Mouse (Mus musculus) splenic B cell, adult 2 months (primary cell): Measurements from ENCODE around the gene Gm20388.
A peak's percentile ranks its signal among the peaks of the same experiment; 100 is the strongest.
"Not testable (repeated sequence)": the region's sequence is repeated elsewhere in the genome, so short reads cannot be mapped to it uniquely, and the experiment has no call there.

Source experiments
- DNase-seq: peaks from one replicate; pipeline ENCODE4 v3.0.0-alpha.2; 2011; ENCODE audit warnings: low read depth, low spot score
- H3K27me3 ChIP-seq: 2 replicates; pipeline ENCODE4 v1.6.1; 2012; ENCODE audit warnings: mild to moderate bottlenecking, low read length, moderate library complexity, mixed read lengths; ENCODE audit not compliant: control insufficient read depth, poor library complexity, insufficient read depth, severe bottlenecking
- H3K36me3 ChIP-seq: 2 replicates; pipeline ENCODE4 v1.6.1; 2012; ENCODE audit warnings: mild to moderate bottlenecking, low read length, moderate library complexity, mixed read lengths; ENCODE audit not compliant: control insufficient read depth, poor library complexity, insufficient read depth, severe bottlenecking

The Gm20388 gene

DNA sequence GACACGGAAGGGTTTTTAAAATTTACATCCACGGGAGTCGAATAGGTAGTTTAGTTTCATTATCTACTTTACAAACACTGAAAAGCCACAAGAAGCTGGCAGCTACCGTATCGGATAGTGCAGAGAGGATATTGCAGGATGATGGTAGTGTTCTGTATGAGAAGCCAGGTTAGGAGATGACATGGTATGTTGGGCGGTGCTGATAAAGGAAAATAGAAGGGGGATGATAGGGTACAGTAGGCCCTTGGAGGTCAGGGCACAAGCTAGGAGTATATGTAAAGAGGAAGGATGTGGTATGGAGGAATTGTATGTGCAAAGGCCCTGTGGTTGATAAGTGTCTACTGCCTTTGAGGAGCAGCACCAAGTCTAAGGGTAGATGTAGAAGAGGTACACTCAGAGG lies 3543.9 kb downstream of the Gm20388 start:
- no peaks in the 10 kb centered on the region for H3K27me3 ChIP-seq
- H3K36me3 ChIP-seq: no peaks in the 10 kb centered on the region; the same call in 1 of the 2 replicates
- DNase-seq: no peak

DNA sequence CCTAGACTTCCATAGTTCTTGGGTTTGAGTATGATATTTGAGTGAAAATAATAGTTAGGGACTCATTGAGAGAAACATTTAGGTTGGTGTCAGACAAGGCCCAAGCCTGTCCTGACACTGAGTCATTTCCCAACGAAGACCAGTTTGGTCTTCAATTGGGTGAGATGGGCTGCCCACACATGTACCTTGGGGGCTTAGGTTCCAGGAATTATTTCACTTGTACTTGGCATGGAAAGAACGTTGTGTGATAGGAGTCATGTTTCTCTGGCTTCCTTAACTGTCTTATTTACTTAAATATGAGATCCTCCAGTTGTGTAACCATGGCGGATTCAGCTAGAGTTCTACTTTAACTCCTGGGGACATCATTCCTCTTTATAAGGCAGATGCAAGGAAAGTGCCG lies 3553.0 kb downstream of the Gm20388 start:
- no peaks in the 10 kb centered on the region for H3K27me3 ChIP-seq
- H3K36me3 ChIP-seq: no peaks in the 10 kb centered on the region; the same call in 1 of the 2 replicates
- DNase-seq: no peak

DNA sequence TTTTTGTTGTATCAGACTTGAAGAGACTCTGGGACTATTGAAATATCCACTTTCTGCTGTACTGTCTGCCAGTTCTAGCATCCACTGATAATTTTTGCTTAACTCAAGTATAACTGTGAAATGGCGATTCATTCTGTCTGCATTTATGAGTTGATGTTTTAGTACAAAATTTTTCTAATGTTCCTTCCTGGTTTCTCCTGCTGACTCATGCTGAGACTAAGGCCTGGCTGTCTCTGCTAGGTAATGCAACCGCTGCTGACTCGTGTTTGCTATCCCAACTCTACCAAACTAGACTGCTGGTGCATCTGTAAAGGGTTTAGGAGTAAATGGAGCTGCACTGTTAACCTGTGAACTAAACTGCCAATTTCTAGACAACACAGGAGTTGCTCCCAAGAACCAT lies 3556.8 kb downstream of the Gm20388 start:
- Histone ChIP-seq H3K36me3 (no peaks in the 10 kb centered on the region), H3K27me3 (no peaks in the 10 kb centered on the region)
- DNase-seq: no peak

DNA sequence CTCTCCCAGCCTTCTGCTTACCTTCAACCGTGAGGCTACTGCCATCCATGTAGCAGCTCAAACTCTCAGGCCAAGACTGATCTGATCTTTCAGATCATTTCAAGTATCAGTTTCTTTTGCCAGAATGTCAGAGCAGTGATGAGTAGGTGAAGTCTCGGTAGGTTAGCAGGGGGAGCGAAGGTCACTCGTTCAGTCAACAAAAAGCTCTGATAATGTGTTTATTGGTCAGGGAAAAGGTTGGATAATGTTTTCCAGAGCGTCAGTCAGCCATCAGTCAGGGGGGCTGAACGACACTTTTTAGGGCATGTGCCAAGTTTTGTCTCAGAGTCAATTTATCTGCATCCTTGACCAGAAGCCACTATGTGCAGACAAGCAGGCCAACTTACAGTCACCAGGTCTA lies 3562.3 kb downstream of the Gm20388 start:
- DNase-seq, H3K27me3 ChIP-seq, H3K36me3 ChIP-seq: not testable (repeated sequence)

DNA sequence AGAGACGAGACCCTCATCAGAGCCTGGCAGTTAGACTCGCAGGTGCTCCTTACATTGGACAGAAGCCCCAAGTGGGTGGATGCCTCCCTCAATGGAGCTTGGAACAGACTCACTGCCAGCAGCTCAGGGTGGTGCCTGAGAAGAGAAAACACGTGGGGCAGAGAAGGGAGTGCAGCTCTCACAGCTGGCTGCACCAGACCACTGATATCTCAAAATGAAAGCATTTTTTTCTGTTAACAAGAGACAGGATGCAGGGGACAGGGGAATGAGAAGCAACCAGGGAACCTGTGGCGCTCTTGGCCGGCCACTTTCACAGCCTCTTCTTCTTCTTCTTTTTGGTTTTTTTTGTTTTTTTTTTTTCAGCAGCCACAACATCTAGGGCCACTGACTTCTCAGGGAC lies 3563.9 kb downstream of the Gm20388 start:
- peak; percentile 8 for DNase-seq
- not testable (repeated sequence) for H3K36me3 ChIP-seq

DNA sequence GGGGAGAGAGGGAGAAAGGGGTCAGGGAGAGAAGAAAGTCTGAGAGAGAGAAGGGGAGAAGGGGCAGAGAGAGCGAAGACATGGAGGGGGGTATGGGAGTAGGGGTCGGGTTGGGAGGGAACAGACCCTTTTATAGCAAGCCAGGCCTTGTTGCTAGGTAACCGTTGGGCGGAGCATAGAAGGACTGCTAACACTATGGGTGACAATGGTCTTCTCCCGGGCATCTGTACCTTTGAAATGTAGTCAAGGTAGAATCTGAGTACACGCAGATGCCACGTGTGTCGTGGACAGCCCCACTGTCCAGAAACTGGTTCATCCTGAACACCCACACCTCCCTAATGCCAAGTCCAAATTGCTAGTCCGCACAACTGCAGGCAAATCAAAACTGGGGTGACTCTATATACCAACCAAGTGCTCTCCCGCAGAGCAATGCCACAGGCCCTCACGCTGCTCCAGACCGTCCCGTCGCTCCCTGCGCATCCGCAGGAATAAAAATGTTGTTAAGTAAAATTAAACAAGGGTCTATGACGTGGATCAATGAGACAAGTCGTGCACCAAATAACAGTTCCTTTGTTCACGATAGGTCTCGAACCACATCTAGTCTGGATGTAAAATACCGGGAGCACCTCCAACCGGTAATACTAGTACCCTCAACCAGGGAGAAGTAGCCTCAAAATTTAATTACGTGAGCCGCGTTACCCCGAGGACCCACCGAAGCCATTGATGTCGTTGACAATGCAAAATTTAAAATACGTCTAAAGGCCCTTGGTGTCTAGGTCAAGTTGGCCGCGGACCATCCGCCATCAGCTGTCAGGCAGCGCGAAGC lies 3566.5 kb downstream of the Gm20388 start:
- Histone ChIP-seq H3K27me3 (no peaks in the 10 kb centered on the region), H3K36me3 (no peaks in the 10 kb centered on the region)
- DNase-seq: peak; percentile 20

More for the DNA sequence above, 3563.9 kb downstream of the Gm20388 start:
- H3K27me3 ChIP-seq: not testable (repeated sequence)

DNA sequence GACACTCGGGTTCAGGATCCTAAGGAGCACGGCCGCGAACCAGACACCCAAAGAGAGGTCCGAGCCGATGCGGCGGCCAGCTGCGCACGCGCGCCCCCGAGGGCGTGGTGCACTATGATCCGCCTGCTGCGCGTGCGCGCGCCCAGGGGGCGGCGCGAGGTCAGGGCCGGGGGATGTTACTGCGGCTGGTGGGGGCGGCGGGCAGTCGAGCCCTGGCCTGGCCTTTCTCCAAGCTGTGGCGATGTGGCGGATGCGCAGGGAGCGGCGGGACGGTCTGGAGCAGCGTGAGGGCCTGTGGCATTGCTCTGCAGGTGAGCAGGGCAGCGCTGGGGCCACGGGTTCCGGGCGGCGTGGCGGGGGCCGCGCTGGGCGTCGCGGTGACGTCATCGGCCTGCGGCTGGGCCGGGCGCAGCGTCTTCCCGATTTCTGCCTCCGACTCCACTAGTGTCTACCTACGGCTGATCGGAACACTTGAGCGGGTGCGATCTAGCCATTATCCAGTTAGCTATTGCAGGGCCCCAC lies 3567.2 kb downstream of the Gm20388 start, which contains the start of gene Afg3l1:
TSS of gene Afg3l1 (plus strand) at position 167 of the 522 bp plus-strand sequence.
- Histone ChIP-seq H3K27me3 (no peaks in the 10 kb centered on the region), H3K36me3 (peaks cover 3% of the 10 kb centered on the region; the same call in 1 of the 2 replicates)
- peak; percentile 93 for DNase-seq

DNA sequence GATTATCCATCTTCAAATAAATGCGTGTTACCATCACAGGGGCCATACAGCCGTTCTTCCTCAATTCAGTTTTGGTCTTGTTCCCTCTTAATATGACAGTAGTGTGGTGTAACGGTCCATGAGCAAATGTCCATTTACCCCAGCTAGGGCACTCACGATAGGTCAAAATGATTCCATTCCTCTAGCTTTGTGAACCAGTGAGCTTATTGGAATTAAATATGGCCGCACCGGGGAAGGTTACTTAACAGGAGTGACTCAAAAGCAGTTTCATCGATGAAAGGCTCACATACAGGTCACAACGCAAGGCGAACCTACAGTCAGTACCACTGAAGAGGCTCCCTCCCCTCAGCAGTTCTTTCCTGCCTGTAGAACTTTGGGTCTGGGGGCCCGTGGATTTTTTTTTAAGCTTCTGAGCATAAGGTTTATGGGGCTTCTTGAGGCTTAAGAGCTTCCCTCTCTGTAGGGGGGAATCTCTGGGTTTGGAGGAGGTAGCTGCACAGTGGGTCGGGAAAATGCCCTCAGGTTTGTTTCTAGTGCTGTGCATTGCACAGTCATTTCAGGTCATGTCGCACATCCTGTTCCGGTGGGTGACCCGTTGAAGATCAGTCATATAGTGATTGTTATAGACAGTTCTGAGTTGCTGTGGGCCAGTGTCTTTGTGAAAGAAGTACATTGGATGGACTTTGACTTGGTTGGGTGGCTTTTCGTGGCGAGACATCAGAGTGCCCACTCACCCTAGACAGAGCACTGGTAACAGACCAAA lies 3568.0 kb downstream of the Gm20388 start:
- Histone ChIP-seq H3K36me3 (peaks cover 3% of the 10 kb centered on the region; the same call in 1 of the 2 replicates), H3K27me3 (no peaks in the 10 kb centered on the region)
- peak; percentile 49 for DNase-seq

DNA sequence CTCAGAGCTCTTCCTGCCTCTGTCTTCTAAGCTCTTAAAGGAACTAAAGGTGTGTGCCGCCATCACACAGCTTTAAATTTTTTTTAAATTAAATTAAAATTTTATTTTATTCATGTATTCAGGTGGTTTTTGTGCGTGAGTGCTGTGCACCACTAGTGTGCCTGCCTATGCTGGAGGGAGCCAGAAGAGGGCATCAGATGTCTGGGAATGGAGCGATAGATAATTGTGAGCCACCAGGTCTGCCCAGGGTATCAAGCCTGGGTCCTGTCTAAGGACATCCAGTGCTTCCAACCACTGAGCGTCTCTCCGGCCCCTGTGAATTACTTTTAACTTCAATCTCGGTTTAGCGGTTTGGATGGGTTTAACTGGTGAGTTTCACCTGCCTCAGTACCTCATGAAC lies 3572.0 kb downstream of the Gm20388 start:
- peak; percentile 15 for DNase-seq
- peaks cover 6% of the 10 kb centered on the region for H3K36me3 ChIP-seq
- no peaks in the 10 kb centered on the region for H3K27me3 ChIP-seq

DNA sequence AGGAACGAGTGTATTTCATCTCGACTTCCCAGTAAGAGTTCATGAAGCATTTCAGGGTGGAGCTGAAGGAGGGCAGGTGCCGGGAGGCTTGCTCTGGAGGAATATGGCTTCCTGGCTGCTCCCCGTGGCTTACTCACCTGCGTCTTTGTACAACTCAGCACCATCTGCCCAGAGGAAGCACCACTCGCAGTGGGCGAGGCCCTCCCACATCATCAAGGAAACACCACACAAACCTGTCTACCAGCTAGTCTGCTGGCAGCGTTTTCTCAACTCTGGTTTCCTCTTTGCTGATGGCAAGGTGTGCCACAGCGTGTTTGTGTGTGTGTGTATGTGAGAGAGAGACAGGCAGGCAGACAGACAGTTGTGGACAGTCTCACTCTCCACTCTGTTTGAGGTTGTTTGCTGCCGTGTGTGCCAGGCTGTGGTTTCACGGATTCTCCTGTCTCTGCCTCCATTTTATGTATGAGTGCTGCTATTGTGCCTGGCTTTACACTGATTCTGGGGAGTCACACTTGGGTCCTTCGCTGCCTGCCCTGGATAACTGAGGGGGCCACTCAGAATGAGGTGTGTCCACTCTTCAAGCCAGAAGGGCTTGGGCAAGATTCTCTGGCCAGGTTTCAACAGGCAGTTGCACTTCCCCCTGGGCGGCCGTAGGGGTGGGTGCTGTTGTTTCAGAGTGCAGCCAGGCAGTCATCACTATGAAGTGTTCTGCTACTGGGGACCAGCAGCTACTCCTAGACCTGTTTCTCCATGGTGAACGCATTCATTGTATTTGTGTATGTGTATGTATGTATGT lies 3580.8 kb downstream of the Gm20388 start:
- Histone ChIP-seq H3K36me3 (peaks cover 30% of the 10 kb centered on the region), H3K27me3 (no peaks in the 10 kb centered on the region)
- DNase-seq: no peak

DNA sequence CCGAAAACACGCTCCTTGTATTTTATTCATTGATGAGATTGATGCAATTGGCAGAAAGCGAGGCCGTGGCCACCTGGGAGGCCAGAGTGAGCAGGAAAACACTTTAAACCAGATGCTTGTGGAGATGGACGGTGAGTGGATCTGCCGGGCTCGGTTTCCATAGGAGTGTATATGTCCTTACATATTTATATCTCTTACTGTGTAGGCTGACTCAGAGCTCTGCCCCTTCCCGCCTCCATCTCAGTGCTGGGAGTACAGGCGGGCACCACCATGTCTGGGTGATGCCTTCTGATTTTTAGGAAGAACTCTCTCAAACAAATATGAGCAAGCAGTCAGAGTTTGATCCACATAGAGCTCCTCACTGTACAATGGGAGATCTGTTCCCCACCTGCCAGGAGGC lies 3582.3 kb downstream of the Gm20388 start:
- no peak for DNase-seq
- Histone ChIP-seq H3K27me3 (no peaks in the 10 kb centered on the region), H3K36me3 (peaks cover 34% of the 10 kb centered on the region)

DNA sequence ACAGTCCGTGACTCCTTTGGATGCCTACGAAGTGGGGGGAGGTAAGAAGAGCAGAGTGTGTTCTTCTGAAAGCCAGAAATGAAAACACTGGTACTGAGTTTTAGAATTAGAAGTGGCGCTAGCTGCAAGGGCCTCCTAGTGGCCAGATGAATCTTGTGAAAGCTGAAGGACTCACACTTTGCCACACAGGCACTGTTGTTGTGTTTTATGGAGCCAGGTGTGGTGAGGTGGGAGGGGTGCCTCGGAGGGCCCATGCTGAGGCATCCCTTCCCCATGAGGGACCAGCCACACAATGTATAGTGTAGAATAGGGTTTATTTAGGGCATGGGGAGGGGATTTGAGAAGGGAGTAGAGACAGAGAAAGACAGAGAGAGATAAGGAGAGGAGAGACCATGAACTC lies 3587.1 kb downstream of the Gm20388 start:
- DNase-seq: no peak
- no peaks in the 10 kb centered on the region for H3K27me3 ChIP-seq
- peaks cover 34% of the 10 kb centered on the region for H3K36me3 ChIP-seq

DNA sequence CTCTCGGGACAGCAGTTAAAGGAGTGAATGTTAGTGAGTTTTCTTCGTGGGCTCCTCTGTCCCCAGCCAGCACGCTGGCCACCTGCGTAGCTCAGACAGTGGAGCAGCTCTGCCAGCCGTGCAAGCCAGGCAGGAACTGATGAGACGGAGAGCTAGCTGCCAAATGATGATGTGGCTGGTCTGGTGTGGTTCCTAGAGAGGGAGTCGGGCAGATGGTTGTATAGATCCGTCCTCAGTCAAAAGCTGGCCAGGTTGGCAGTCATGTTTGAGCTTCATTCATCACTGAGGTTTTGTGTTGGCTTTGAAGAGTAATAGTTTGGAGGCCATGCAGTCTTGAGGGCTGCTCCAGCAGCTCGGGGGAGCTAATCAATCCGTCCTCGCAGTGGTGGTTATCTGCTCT lies 3588.3 kb downstream of the Gm20388 start:
- Histone ChIP-seq H3K36me3 (peaks cover 37% of the 10 kb centered on the region), H3K27me3 (no peaks in the 10 kb centered on the region)
- no peak for DNase-seq

DNA sequence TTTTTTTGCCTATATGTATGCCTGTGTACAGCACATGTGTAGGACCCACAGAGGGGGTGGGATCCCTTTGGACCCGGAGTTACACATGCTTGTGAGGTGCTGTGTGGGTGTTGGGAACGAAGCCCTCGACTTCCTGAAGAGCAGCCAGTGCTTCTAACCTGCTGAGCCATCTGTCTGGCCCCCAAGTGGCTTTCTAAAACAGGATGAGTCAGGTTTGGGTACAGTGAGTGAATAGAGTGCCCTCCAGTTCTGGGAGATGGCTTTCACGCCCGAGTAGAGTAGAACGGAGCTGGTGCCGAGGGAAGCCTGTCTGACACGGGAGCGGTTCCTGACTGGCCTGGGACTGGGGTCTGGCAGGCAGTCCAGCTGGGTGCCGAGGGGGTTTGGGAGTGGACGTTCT lies 3588.9 kb downstream of the Gm20388 start:
- no peak for DNase-seq
- Histone ChIP-seq H3K36me3 (peaks cover 34% of the 10 kb centered on the region), H3K27me3 (no peaks in the 10 kb centered on the region)
